Mouse (Mus musculus) liver, embryonic 12.5 days (tissue): Measurements from ENCODE around the gene Cadm1. TPM values are rescaled to one million over a fixed set of nuclear protein-coding genes. Genes with fewer than 3 reads are reported as not detected.
A peak's percentile ranks its signal among the peaks of the same experiment; 100 is the strongest.

Experiments
- ATAC-seq: fragments of 200-750 bp; cut with Nextera tagmentation; 2 replicates; pipeline ENCODE4 v1.8.0; 2017; ENCODE audit warnings: moderate number of reproducible peaks, mild to moderate bottlenecking, moderate library complexity
- H3K27ac ChIP-seq: fragments of 300-500 bp; sonication (generic); 2 replicates; pipeline ENCODE4 v1.5.1; 2016; ENCODE audit warnings: mild to moderate bottlenecking
- H3K27me3 ChIP-seq: fragments of 300-500 bp; sonication (generic); replicated peaks from 2 replicates; pipeline ENCODE4 v1.6.1; 2016; ENCODE audit warnings: mild to moderate bottlenecking, moderate library complexity
- H3K36me3 ChIP-seq: fragments of 300-500 bp; sonication (generic); 2 replicates; pipeline ENCODE4 v1.6.1; 2016; ENCODE audit warnings: mild to moderate bottlenecking, moderate library complexity
- H3K4me1 ChIP-seq: fragments of 300-500 bp; sonication (generic); 2 replicates; pipeline ENCODE4 v1.6.1; 2016
- H3K4me2 ChIP-seq: fragments of 300-500 bp; sonication (generic); 2 replicates; pipeline ENCODE4 v1.6.1; 2016; ENCODE audit warnings: mild to moderate bottlenecking, moderate library complexity
- H3K4me3 ChIP-seq: fragments of 300-500 bp; sonication (generic); 2 replicates; pipeline ENCODE4 v1.5.1; 2016; ENCODE audit warnings: mild to moderate bottlenecking, moderate library complexity
- H3K9ac ChIP-seq: fragments of 300-500 bp; sonication (generic); 2 replicates; pipeline ENCODE4 v1.6.1; 2016; ENCODE audit warnings: mild to moderate bottlenecking, moderate library complexity
- H3K9me3 ChIP-seq: fragments of 300-500 bp; sonication (generic); replicated peaks from 2 replicates; pipeline ENCODE4 v1.6.1; 2016; ENCODE audit warnings: mild to moderate bottlenecking, moderate library complexity
- WGBS: fragments of 180-500 bp; shearing (Covaris S2); methylation state at CpG from one replicate; pipeline ENCODE4 v1.1.7; 2016; ENCODE audit not compliant: insufficient replicate concordance; 5-methylcytosine and 5-hydroxymethylcytosine counted together
- polyA plus RNA-seq: library from polyadenylated mRNA; unstranded; fragments of >200 nt; fragmentation: Nextera tagmentation; extraction: Ambion mirVana; gene quantifications from 2 replicates; pipeline ENCODE4 v1.2.1, GENCODE M21; 2016

The Cadm1 gene
- polyA plus RNA-seq, 1 experiment from 2014 or later, result 10.4 TPM

DNA sequence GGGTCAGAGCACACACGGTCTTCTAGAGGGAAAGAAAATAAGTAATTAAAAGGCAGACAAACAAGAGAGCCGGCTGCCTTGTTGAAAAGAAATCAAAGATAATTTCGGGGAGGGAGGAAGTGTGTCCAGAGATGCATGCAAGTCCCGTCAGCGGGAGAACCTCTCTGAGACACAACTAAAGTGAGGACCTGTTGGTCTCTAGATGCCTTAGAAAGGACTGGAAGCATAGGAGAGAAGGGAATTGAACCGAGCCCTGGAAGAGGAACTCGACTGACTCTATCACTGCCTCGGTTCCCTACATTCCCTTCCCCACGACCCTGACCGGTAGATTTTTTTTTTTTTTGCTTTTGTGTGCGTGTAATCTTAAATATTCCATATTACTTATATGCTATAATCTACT lies 791 bp upstream of the Cadm1 start:
- ATAC-seq, result no peak
- Histone ChIP-seq H3K27ac (no peak overlapping the region), H3K9ac (peak overlapping the region; percentile 40; the same call in 1 of the 2 replicates), H3K4me2 (peak overlapping the region; percentile 75), H3K4me1 (peaks cover 21% of the 10 kb centered on the region), H3K4me3 (peak overlapping the region; percentile 58), H3K27me3 (peaks cover 68% of the 10 kb centered on the region), H3K36me3 (no peaks in the 10 kb centered on the region), H3K9me3 (no peaks in the 10 kb centered on the region)
- 4% methylated on average over 11 of the region's 11 CpGs for WGBS

DNA sequence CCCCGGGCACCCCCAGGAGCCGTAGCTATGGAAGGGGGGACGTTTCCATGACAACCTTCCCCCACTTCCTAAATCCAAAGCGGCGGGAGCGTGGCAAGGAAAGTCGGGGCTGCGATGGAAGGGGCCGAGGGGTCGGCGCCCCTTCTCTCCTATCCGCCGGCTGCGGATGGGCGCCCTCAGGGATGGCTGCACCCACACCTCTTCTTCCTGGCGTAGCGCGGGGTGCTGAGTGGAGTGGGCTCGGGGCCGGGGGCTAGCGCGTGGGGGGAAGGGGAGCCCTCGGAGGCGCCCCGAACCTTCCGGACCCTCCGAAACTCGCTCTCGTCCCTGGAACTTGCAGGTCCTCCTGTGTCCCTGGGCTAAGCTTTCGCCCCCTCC lies 560 bp downstream of the Cadm1 start:
- Histone ChIP-seq H3K27ac (no peak overlapping the region), H3K4me3 (peak overlapping the region; percentile 58), H3K9me3 (no peaks in the 10 kb centered on the region), H3K9ac (peak overlapping the region; percentile 55), H3K4me1 (peaks cover 21% of the 10 kb centered on the region), H3K27me3 (peaks cover 80% of the 10 kb centered on the region), H3K4me2 (peak overlapping the region; percentile 75), H3K36me3 (no peaks in the 10 kb centered on the region)
- no peak for ATAC-seq
- WGBS, result under 1% methylated on average over 30 of the region's 30 CpGs

DNA sequence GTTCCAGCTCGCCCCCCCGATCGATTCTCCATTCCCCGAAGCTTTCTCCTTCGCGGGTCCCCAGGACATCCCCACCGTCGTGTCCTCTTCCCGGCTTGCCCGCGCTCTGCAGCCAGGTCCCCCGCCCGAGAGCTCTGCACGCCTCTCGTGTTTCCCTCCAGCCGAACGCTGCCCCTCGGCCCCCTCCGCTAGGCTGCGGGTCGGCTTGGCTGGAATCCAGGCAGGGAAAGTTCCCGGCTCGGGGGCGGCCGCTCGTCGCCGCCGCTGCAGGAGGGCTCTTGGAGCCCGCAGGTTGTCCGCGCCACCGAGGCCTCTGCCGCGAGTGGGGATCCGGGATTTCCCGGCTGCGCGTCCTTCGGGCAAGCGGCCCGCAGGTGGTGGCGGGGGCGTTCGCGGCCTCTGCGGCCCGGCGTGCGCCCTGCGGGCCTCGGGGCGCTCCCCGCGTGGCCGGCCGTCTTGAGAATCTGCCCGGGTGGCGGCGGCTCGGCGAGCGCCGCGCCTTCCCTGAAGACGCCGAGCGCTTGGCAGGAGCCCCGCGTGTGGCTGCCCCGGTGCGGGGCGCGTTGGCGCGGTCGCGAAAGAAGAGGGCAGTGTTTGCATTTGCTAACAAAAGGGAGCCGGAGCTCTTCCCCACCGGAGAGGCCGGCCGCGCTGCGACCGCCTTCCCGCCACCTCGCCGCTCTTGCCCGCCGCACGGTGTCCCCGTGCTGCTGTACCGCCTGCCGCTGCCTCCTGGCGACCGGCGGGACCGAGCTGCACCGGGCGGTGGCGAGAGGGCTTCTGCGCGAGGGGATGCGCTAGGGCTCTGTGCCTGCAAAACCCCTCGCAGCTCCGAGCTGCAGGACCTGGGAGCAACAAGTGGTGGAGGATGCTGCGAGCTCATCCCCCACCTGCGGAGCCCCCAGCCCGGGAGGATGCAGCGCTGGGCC lies 1.2 kb downstream of the Cadm1 start:
- Histone ChIP-seq H3K27ac (no peak overlapping the region), H3K27me3 (peaks cover 87% of the 10 kb centered on the region), H3K4me1 (peaks cover 21% of the 10 kb centered on the region), H3K36me3 (no peaks in the 10 kb centered on the region), H3K4me3 (peak overlapping the region; percentile 58), H3K4me2 (peak overlapping the region; percentile 75), H3K9ac (peak overlapping the region; percentile 55), H3K9me3 (no peaks in the 10 kb centered on the region)
- WGBS, result under 1% methylated on average over 108 of the region's 110 CpGs
- no peak for ATAC-seq

DNA sequence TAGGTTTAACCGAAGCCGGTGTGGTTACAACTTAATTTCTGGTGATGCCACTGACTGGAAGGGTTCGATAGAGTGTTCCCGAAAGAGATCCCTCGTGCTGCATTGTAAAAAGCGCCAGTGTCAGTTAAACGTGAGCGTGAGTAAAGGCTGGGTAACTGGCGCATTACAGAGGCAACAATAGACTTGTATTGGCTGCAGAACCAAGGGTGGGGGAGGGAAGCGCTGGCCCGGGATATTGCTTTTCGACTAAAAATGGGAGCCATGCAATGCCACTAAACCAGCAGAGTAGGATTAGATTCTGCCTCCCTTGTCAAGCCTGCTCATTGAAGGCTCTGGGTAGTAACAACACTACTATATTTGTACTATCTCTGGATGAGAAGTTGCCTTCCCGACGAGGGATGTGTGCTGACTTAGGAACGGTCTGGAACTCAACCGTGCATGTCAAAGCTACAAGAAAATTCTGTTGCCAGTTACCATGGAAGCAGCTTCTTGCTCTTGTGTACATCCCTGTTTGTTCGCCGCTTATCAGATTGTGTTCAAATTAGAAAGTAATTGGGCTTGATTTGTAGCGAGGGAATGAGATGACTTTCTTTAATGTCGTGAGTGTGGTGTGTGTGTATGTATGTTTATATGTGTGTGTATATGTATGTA lies 2.4 kb downstream of the Cadm1 start:
- H3K4me2 ChIP-seq, result peak overlapping the region; percentile 75
- 9% methylated on average over 20 of the region's 20 CpGs for WGBS
- no peaks in the 10 kb centered on the region for H3K36me3 ChIP-seq
- peaks cover 21% of the 10 kb centered on the region for H3K4me1 ChIP-seq
- H3K27ac ChIP-seq, result no peak overlapping the region
- no peak for ATAC-seq
- H3K9ac ChIP-seq, result no peak overlapping the region
- no peaks in the 10 kb centered on the region for H3K9me3 ChIP-seq
- peak overlapping the region; percentile 58; the same call in 1 of the 2 replicates for H3K4me3 ChIP-seq
- peaks cover 91% of the 10 kb centered on the region for H3K27me3 ChIP-seq

DNA sequence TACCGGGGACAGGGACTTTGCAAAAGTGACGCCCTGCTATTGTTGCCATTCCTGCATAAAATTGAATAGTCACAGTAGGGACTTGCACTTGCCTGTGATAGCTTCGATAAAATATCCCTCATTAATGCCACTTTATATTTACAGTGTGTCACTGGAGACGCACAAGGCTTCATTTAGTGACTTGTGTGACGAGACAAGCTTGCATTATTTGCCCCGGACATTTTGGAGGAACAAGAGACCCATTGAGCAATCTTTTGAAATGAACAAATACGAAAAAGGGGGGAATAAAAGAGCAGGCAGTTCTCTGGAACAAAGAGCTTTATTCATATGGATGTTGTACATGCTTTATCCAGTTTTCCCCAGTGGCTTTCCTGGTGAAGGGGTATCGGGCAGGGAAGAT lies 3.5 kb downstream of the Cadm1 start:
- ATAC-seq, result no peak
- Histone ChIP-seq H3K27me3 (peaks cover 91% of the 10 kb centered on the region), H3K4me2 (no peak overlapping the region)

DNA sequence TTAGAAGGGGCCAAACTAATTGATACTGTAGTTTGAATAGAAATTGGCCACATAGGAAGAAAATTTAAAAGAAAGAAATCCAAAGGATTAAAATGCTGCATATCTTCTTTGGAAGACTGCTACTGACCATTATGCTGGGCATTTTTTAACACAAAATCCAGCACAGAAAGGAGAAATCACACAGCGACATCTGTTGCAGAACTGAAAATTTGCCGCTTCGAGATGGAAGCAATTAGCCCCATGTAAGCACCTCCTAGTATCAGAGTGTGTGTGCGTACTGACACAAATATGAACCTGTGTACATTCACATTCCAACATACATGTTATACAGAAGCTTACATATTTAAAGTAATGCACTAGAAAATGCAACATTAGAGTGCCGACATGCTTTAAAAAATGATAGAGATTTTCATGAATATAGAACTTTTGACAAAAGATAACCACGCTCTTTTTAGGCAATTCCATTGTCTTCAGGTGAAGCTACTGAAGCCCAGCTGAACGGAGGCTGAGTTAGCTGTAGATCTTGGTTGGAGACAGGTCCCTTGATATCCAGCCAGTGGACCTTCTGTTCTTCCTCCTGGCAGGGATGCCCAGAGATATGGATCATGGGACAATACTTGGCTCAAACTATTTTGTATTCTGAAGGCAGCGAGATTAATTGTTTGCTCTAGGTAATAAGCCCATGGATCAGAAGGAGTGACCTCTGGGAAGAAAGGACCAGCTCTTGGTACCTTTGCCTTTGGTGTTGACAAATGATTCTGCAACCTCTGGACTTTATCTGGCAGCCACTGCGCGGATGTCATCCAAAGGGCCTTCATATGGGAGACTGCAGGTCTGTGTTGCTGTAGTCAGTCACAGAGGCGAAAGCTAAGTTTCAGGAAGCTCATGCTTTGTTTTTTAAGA lies 4.9 kb downstream of the Cadm1 start:
- no peak for ATAC-seq
- Histone ChIP-seq H3K9ac (no peak overlapping the region), H3K27ac (no peak overlapping the region), H3K4me2 (no peak overlapping the region), H3K9me3 (no peaks in the 10 kb centered on the region), H3K4me3 (no peak overlapping the region), H3K4me1 (peaks cover 21% of the 10 kb centered on the region), H3K36me3 (no peaks in the 10 kb centered on the region), H3K27me3 (peaks cover 79% of the 10 kb centered on the region)
- WGBS, result 73% methylated on average over 11 of the region's 11 CpGs

More for the DNA sequence above, 3.5 kb downstream of the Cadm1 start:
- Histone ChIP-seq H3K36me3 (no peaks in the 10 kb centered on the region), H3K9ac (no peak overlapping the region), H3K4me3 (no peak overlapping the region), H3K27ac (no peak overlapping the region), H3K9me3 (no peaks in the 10 kb centered on the region), H3K4me1 (peaks cover 21% of the 10 kb centered on the region)
- whole genome bisulfite sequencing, result 33% methylated on average over 8 of the region's 8 CpGs

DNA sequence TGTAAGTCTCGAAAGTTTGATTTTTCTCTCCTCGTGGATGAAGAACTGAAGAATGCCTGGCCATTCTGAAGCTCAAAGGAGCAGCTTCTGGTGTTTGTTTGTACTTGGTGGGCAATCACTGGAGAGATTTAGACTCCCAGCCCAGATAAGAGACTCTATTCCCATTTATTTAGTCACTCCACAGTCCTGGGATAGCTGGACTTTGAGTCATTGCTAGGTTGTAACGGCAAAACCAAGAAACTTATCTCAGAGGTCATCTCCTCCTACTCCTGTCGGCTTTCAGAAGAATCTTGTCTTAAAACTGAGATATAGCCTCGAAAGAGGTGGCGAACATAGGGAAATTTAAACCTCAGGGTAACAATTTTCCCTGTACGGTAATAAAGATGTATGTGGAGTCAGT lies 15.3 kb downstream of the Cadm1 start:
- H3K27ac ChIP-seq, result no peak overlapping the region
- H3K4me1 ChIP-seq, result no peaks in the 10 kb centered on the region
- WGBS, result 48% methylated on average over 7 of the region's 7 CpGs
- peaks cover 13% of the 10 kb centered on the region for H3K27me3 ChIP-seq
- no peaks in the 10 kb centered on the region for H3K36me3 ChIP-seq
- H3K4me2 ChIP-seq, result no peak overlapping the region
- no peaks in the 10 kb centered on the region for H3K9me3 ChIP-seq
- no peak overlapping the region for H3K4me3 ChIP-seq
- ATAC-seq, result no peak
- H3K9ac ChIP-seq, result no peak overlapping the region

DNA sequence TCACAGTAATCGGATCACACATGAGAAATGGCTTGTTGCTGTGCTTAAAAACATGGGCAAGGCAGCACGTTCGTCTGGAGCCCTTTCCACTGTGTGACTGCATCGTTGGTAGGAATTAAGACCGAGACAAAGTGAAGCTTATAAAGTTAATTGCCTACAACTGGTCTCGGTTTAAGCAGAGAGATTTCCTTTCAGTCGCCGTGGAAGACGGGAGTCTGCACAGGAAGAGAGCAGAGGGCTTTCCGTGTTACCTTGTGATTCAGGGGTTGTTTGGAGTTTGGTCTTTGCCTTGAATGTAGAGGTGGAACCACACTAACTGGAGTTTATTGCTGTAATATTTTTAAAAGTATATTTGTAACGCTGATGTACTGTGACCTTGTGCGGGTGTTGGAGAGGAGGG lies 15.7 kb downstream of the Cadm1 start:
- Histone ChIP-seq H3K9me3 (no peaks in the 10 kb centered on the region), H3K27me3 (peaks cover 13% of the 10 kb centered on the region), H3K9ac (no peak overlapping the region), H3K4me1 (no peaks in the 10 kb centered on the region), H3K4me2 (no peak overlapping the region), H3K27ac (no peak overlapping the region), H3K36me3 (no peaks in the 10 kb centered on the region), H3K4me3 (no peak overlapping the region)
- WGBS, result 52% methylated on average over 12 of the region's 12 CpGs
- no peak for ATAC-seq

DNA sequence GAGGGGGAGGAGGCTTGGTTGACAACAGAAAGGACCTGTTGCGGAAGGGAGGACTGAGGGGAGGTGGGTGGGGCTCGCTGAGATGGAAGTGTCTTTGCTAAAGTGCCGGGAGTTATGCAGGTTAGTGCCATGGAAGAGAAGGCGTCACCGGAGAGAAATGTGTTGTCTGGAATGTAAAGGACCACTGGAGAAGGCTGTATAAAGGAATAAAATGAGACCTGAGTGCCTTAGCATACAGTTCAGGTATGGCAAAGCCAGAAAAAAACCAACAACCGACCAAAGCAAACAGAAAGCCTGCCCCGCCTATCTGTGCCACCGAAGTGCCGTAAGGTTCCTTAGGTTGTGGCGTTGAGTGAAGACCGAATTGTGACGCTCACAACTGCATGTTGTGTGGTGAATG lies 18.4 kb downstream of the Cadm1 start:
- no peak overlapping the region for H3K27ac ChIP-seq
- no peak overlapping the region for H3K4me3 ChIP-seq
- no peaks in the 10 kb centered on the region for H3K36me3 ChIP-seq
- ATAC-seq, result no peak
- H3K4me1 ChIP-seq, result no peaks in the 10 kb centered on the region
- H3K9ac ChIP-seq, result no peak overlapping the region
- no peak overlapping the region for H3K4me2 ChIP-seq
- WGBS, result 79% methylated on average over 12 of the region's 12 CpGs
- no peaks in the 10 kb centered on the region for H3K9me3 ChIP-seq
- peaks cover 13% of the 10 kb centered on the region for H3K27me3 ChIP-seq

DNA sequence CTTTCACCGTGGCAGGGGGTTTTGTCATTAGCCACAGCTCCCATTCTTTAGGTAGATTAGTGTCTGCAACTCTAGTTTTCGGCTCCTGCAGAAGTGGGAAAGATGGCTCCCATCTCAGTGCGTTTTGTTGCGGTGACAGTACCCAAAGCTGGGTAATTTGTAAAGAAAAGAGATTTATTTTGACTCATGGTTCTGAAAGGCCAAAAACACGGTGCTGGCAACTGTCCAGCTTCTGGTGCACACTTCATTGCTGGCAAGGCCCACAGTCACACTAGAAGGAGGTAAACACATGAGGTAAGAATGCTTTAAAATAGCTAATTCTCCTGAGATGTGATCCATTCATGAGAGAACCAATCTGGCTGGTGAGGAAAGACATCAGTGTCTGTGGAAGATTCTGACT lies 18.9 kb downstream of the Cadm1 start:
- H3K4me3 ChIP-seq, result no peak overlapping the region
- no peaks in the 10 kb centered on the region for H3K36me3 ChIP-seq
- H3K27me3 ChIP-seq, result peaks cover 8% of the 10 kb centered on the region
- H3K9ac ChIP-seq, result no peak overlapping the region
- no peaks in the 10 kb centered on the region for H3K4me1 ChIP-seq
- H3K27ac ChIP-seq, result no peak overlapping the region
- no peak overlapping the region for H3K4me2 ChIP-seq
- no peak for ATAC-seq
- H3K9me3 ChIP-seq, result no peaks in the 10 kb centered on the region
- WGBS, result 76% methylated on average over 5 of the region's 5 CpGs

DNA sequence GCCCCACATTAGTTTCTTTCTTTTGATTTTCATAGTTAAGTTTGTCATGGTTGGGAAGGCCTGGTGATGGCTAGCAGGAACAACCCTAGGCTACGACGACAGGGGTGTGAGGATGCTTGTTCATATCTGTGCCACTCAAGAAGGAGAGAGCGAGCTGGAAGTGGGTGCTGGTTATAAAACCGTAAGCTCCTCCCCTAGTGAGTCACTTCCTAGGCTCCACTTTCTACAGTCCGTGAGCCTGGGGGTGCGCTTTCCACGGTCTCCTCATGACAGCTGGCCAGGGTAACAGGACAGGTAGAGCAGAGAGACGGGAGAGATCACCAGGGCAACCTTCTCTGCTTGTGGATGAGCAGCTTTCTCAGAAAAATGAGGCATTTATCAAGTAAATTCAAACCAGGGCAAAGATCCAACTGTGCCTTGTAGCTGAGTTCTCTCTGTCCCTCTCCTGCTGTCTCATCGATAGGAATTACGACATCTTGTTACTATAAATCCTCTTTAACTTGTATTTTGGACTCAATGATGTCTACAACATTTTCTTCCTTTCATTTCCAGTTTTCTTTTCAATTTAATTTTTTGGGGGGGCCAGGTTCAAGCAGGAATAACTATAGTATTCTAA lies 23.1 kb downstream of the Cadm1 start:
- ATAC-seq, result no peak
- Histone ChIP-seq H3K27ac (no peak overlapping the region), H3K4me3 (no peak overlapping the region)

More for the DNA sequence above, 23.1 kb downstream of the Cadm1 start:
- Histone ChIP-seq H3K4me2 (no peak overlapping the region), H3K36me3 (no peaks in the 10 kb centered on the region), H3K4me1 (no peaks in the 10 kb centered on the region), H3K9me3 (no peaks in the 10 kb centered on the region), H3K9ac (no peak overlapping the region), H3K27me3 (no peaks in the 10 kb centered on the region)
- WGBS, result 69% methylated on average over 10 of the region's 10 CpGs
